Mouse (Mus musculus) cortical plate, adult 2 months (tissue): ENCODE data around the gene Elp6.

Experiments used
- CTCF ChIP-seq: fragments of 200-500 bp; IDR thresholded peaks from 2 replicates; pipeline ENCODE4 v1.5.1; 2011; ENCODE audit warnings: mild to moderate bottlenecking, control low read depth, low read length; ENCODE audit not compliant: insufficient read depth; ENCODE audit errors: extremely low read depth
- POLR2A ChIP-seq: fragments of 200-500 bp; IDR thresholded peaks from 2 replicates; pipeline ENCODE4 v1.6.1; 2011; ENCODE audit warnings: mild to moderate bottlenecking, low read length, control low read depth; ENCODE audit not compliant: insufficient read depth; ENCODE audit errors: extremely low read depth

DNA sequence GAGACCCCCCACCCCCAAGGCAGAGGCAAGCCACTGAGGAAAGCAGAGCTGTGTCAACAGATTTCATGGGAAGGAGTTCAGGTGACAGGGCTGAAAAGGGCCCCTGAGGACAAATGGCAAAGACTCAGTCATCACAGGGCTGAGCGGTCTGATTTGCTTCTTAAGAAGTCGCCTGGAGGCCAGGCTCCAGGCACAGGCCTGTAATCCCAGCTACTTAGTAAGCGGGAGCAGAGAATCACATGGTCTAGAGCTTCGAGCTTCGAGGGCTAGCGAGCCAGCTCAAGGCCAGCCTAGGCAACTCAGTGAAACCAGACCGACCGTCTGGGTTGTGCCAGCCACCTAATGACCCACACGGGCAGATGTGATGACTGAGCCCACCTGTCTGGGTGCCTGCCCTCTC is 40.0 kb upstream of the Elp6 start:
- TF ChIP-seq CTCF, result no peak
- no peak for TF ChIP-seq POLR2A
